Mouse (Mus musculus): ENCODE results near the gene Plk2. TPM values are rescaled to one million over a fixed set of nuclear protein-coding genes. Genes with fewer than 3 reads are reported as not detected.

Plk2 gene
- total RNA-seq (2023): 10 to 100 TPM; 13.2 to 19.4 TPM

DNA sequence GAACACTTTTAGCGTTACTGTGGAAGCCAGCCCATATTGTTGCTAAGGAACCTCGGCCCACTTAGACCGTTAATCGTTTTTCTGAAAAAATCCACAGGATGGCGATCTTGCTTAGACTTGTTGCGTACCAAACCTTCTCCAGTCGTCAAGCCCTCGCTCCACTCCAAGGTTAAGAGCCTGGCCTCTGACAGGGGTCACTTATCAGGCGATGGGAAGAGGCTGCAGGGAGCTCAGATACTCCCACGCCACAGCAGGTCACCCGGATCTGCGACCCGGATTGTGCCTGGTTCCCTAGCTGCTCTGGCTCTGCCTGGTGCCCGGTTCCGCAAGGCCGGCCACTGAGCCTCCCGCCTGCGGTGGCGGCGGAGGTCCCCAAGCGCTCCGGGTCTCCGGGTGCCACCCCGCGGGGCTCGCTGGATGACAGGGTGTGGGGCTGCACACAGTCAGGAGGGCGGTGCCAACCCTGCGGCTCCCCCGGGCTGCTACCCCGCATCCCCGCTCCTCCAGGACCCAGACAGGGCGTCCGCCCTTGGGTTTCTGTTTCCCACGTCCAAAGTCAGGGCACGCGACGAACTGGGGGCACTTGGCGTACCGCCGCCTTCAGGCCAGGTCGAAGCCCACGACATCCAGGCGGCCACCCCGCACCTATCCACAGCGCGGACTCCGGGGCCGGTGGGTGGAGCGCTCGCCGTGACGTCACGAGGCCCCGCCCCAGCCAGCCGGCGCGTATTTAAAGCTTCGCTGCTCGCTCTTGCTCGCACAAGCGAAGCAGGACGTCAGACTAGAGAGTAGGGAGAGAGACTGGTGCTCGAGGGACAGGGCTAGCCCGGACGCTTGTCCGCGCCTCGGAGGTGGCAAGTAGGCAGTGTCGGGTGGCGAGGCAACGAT is at the start of gene Plk2:
Gene Plk2 (plus strand): TSS at position 756 of the 888 bp plus-strand sequence.

DNA sequence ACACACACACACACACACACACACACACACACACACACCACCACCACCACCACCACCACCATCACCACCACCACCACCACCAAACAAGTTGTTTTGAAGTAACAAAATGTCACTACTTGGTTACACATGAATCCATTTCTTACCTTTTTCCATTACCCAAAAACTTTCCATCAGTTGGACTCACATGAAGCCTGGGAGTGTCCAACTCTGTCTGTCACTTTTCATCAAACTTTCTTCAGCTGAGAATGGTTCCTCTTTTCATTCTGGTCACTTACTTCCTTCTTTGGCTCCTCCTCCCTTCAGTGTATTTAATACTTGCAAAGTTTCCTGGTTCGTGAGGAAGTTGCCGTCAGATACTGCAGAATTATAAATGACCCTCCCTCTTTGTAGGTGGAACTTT is 37.9 kb upstream of the Plk2 start, which contains the start of gene Gapt:
Gene Gapt (minus strand): TSS at position 259 of the 400 bp plus-strand sequence.

Other genes with a start within 250 kb of the Plk2 start
- not detected for gene Rab3c, start 114.0 kb upstream of the Plk2 start, total RNA-seq (2023)
- gene Gapt, start 37.8 kb upstream of the Plk2 start, total RNA-seq (2023): under 1 TPM in 1 of 2 experiments, not detected in 1; 0.82 TPM

Measured in T-cell, adult 66 days (primary cell).